Mouse (Mus musculus) kidney, adult 2 months (tissue): ENCODE data around the gene Peak1. TPM values are rescaled to one million over a fixed set of nuclear protein-coding genes. Genes with fewer than 3 reads are reported as not detected.

ENCODE experiments used
- DNase-seq: peaks from one replicate; pipeline ENCODE4 v3.0.0; 2021
- H3K27ac ChIP-seq: fragments of 200-500 bp; 2 replicates; pipeline ENCODE4 v1.5.1; 2012; ENCODE audit warnings: low read depth, low read length, control low read depth, inconsistent platforms; ENCODE audit not compliant: insufficient read depth
- H3K27me3 ChIP-seq: fragments of 200-500 bp; replicated peaks from 2 replicates; pipeline ENCODE4 v1.6.1; 2012; ENCODE audit warnings: mild to moderate bottlenecking, moderate library complexity, low read length, inconsistent platforms; ENCODE audit not compliant: control insufficient read depth, insufficient read depth
- H3K36me3 ChIP-seq: fragments of 200-500 bp; 2 replicates; pipeline ENCODE4 v1.6.1; 2012; ENCODE audit warnings: mild to moderate bottlenecking, moderate library complexity, low read length, inconsistent platforms; ENCODE audit not compliant: control insufficient read depth, insufficient read depth
- H3K4me1 ChIP-seq: fragments of 200-500 bp; 2 replicates; pipeline ENCODE4 v1.6.1; 2011; ENCODE audit warnings: low read length; ENCODE audit not compliant: control insufficient read depth, insufficient read depth
- H3K4me3 ChIP-seq: fragments of 200-500 bp; 2 replicates; pipeline ENCODE4 v1.5.1; 2011; ENCODE audit warnings: mild to moderate bottlenecking, low read depth, low read length, control low read depth; ENCODE audit not compliant: insufficient read depth
- CTCF ChIP-seq: fragments of 200-500 bp; conservative IDR thresholded peaks from 2 replicates; pipeline ENCODE4 v1.5.1; 2011; ENCODE audit warnings: low read depth, mild to moderate bottlenecking, control low read depth, low read length, moderate library complexity, mixed read lengths; ENCODE audit not compliant: insufficient read depth, insufficient read length
- POLR2A ChIP-seq: fragments of 200-500 bp; IDR thresholded peaks from one replicate; pipeline ENCODE4 v1.6.1; 2011; ENCODE audit warnings: low read depth, low read length, control low read depth
- WGBS: fragments of 180-500 bp; shearing (Covaris S2); methylation state at CpG from one replicate; pipeline ENCODE4 v1.1.7; 2018; 5-methylcytosine and 5-hydroxymethylcytosine counted together
- polyA plus RNA-seq: library from polyadenylated mRNA; depleted of rRNA; stranded (reverse); fragments of >200 nt; gene quantifications from 2 replicates; pipeline ENCODE4 v1.2.3, GENCODE M21; 2012

Peak1 gene
- polyA plus RNA-seq, 1 experiment: 8.5 TPM

DNA sequence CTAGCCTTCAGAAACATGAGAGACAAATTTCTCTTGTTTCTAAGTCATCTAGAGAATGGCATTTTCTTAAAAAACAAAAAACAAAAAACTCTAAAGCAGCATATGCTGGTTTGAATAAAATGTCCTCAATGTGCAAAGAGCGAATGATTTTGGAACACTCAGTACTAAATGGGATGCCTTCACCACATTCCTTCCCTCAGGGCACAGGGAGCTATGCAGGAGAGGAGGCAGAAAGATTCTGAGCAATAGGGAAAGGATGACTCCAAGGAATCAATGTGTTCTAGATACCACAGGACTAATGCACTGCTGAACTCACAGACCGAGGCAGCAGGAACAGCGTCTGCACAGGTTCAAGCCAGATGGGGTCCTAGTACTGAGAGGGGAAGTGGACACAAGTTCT, 103.5 kb downstream of the Peak1 start:
- 80% methylated on average over 3 of the region's 3 CpGs for WGBS
- H3K4me3 ChIP-seq: no peak overlapping the region
- no peak for DNase-seq
- H3K36me3 ChIP-seq: peaks cover 2% of the 10 kb centered on the region; the same call in 1 of the 2 replicates
- no peaks in the 10 kb centered on the region for H3K27me3 ChIP-seq
- H3K27ac ChIP-seq: no peak overlapping the region
- no peaks in the 10 kb centered on the region for H3K4me1 ChIP-seq
- TF ChIP-seq POLR2A (no peak), CTCF (no peak)

DNA sequence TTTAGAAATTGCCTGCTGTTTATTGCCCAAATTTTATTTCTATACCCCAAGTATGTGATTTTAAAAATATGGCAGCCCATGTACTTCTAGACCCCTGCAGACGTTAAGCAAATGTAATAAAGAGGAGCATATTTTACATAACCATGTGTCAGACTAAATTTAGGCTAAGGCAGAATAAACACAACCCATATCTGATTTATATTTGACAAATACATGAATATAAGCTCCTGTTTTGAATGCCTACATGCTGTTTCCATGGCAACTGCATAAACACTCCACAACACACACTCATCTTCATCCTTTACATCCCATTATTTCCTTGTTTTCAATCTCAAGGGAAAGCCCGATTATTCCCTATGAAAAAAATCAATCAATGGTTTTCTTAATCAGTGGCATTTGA, 108.8 kb downstream of the Peak1 start:
- WGBS: 70% methylated on average over 2 of the region's 2 CpGs
- TF ChIP-seq POLR2A: no peak
- no peak for TF ChIP-seq CTCF
- Histone ChIP-seq H3K4me1 (no peaks in the 10 kb centered on the region), H3K27ac (no peak overlapping the region), H3K36me3 (no peaks in the 10 kb centered on the region), H3K4me3 (no peak overlapping the region), H3K27me3 (no peaks in the 10 kb centered on the region)
- no peak for DNase-seq

DNA sequence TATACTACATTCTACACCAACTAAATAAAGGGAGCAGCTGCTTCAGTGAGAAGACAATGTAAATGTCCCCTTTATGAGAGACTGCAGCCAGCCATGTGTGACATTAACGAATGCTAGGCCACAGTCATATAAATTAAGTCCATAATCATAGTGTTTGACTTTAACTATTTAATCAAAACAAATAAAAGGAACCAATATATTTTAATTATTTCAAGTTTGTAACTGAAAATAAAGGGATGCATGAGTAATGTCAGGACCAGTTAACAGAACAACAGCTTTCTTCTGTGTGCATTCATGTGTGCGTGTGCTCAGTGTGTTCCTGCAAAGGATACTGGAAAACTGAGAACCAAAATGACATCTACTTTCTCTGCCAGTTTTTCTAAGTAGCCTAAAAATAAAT, 113.3 kb downstream of the Peak1 start:
- DNase-seq: no peak
- Histone ChIP-seq H3K36me3 (no peaks in the 10 kb centered on the region), H3K27me3 (no peaks in the 10 kb centered on the region), H3K27ac (no peak overlapping the region), H3K4me1 (no peaks in the 10 kb centered on the region), H3K4me3 (no peak overlapping the region)
- 58% methylated on average over 2 of the region's 2 CpGs for WGBS
- TF ChIP-seq POLR2A: no peak

DNA sequence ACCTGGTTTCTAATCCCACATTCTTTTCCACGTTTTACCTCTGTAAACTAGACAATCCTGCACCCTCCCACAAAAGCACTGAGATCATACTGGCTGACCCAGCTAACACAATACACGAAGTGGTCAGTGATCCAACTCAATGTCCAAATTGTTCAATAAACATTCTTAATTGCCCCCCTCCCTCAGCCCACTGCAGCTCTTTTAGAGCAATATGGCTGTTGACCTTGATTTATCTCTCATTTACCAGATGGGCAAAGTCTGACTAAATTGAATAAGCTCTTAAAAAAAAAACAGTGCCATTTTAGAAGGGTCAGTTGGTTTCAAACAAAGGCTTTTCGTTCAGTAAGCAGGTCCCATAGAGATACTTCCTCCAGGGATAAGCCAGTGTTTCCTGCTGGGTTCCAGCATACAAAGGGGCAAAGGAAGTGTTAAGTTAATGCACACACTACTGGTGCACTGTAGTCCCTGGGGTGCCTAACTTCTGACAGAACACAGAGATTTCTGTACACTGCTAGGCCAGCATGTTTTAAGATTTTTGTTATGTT, 114.9 kb downstream of the Peak1 start:
- no peak for DNase-seq
- TF ChIP-seq CTCF: no peak
- Histone ChIP-seq H3K36me3 (no peaks in the 10 kb centered on the region), H3K4me1 (no peaks in the 10 kb centered on the region), H3K27ac (no peak overlapping the region), H3K4me3 (no peak overlapping the region), H3K27me3 (no peaks in the 10 kb centered on the region)
- whole genome bisulfite sequencing: 45% methylated on average over 3 of the region's 3 CpGs

DNA sequence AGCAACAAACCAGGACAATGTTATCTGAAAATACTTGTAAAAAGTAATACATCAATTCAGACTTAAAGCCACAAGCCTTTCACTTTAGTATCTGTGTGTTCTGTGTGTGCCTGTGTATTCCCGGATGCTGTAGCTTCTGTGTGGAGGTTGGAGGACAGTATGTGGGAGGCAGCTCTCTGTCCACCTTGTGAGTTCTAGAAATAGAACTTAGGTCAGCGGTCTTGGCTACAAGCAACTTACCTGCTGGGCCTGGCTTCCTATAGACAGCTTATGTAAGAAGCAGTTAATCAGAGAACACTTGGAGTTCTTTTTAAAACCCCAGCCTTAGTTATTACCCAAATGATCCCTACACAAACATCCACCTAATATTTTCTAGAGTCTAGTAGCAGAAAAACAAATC, 127.8 kb downstream of the Peak1 start:
- no peak overlapping the region for H3K27ac ChIP-seq
- H3K4me3 ChIP-seq: no peak overlapping the region
- WGBS: 90% methylated on average over 2 of the region's 2 CpGs
- no peaks in the 10 kb centered on the region for H3K27me3 ChIP-seq
- H3K4me1 ChIP-seq: no peaks in the 10 kb centered on the region
- DNase-seq: no peak
- TF ChIP-seq CTCF (no peak), POLR2A (no peak)
- no peaks in the 10 kb centered on the region for H3K36me3 ChIP-seq

DNA sequence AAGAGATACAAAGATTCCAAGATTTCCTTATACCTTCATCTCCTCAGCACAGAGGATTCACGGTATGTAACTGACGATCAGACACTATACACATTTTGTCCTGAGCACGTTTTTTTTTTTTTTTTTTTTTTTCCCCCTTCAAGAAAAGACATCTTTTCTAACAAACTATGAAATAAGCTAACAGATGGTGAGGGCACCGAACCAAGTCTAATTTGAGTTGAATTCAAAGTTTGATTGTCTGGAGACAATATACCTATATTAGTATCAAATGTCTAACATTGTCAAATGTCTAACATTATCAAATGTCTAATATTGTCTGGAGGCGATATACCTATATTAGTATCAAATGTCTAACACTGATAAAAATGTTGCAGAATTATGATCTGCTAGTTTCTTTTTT, 135.4 kb downstream of the Peak1 start:
- H3K27ac ChIP-seq: no peak overlapping the region
- no peak overlapping the region for H3K4me3 ChIP-seq
- no peaks in the 10 kb centered on the region for H3K36me3 ChIP-seq
- H3K27me3 ChIP-seq: no peaks in the 10 kb centered on the region
- TF ChIP-seq CTCF: no peak
- no peak for TF ChIP-seq POLR2A
- 87% methylated on average over 5 of the region's 5 CpGs for WGBS
- DNase-seq: no peak
- H3K4me1 ChIP-seq: no peaks in the 10 kb centered on the region

DNA sequence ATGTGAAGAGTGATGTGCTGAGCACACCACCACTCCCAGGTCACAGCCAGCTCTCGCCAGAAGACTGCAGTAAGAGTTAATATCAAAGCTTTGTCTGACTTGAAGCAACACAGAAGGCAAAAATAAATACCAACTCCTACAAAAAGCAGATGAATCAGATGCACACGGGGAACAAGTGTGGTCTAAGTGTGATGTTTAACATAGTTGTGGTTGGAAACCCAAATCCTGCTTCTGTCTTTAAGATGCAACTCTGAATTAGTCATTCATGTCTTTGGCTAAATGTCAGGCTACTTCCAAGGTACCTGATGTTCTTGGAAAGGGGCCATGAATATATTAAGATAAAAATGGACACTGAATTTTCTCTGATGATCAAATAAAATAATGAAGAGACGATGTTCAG, 144.3 kb downstream of the Peak1 start:
- H3K4me1 ChIP-seq: no peaks in the 10 kb centered on the region
- no peaks in the 10 kb centered on the region for H3K27me3 ChIP-seq
- no peak overlapping the region for H3K27ac ChIP-seq
- H3K4me3 ChIP-seq: no peak overlapping the region
- DNase-seq: no peak
- H3K36me3 ChIP-seq: no peaks in the 10 kb centered on the region
- WGBS: 76% methylated on average over 3 of the region's 3 CpGs
- TF ChIP-seq POLR2A: no peak
- no peak for TF ChIP-seq CTCF

DNA sequence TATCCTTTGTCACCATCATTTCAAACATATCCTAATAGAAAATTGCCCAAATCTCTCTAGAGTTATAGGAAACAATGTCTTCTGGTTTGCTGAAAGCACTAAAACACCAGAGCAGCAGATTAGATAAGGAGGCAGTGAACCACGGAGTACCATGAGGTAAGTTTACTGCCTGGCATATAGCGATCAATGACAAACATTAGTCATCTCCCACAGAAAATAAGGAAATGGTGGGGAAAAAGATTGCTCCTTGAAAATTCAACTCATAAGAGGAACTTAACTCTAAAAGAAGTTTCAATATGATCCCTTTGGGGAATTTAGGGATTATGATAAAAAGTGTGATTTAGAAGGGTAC, 145.6 kb downstream of the Peak1 start:
- Histone ChIP-seq H3K27me3 (no peaks in the 10 kb centered on the region), H3K27ac (no peak overlapping the region), H3K4me1 (no peaks in the 10 kb centered on the region), H3K36me3 (no peaks in the 10 kb centered on the region), H3K4me3 (no peak overlapping the region)
- no peak for DNase-seq
- no peak for TF ChIP-seq CTCF
- TF ChIP-seq POLR2A: no peak
- WGBS: 86% methylated on average over 2 of the region's 2 CpGs
